Mouse (Mus musculus): ENCODE data around the gene Asb16. TPM values are rescaled to one million over a fixed set of nuclear protein-coding genes. Genes with fewer than 3 reads are reported as not detected.

The Asb16 gene
- polyA plus RNA-seq, 1 experiment from 2014 or later = not detected

DNA sequence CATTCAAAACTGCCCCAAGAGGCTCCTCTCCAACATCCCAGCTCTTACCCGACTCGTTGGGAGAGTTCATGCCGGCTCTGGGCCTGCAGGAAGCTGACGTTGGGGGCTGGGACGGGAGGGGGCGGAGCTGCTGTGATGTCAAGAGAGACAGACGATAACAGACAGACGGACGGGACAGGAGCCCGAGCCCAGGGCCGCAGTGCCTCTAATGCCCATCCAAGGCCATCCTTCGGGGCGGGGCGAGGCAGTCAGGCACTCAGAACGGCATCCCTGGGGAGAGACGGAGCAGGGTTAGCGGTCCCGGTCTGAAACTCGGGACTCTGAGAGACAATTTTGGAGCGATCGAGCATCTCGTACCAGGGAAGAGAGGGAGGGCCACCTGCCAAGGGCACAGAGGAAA is 43.9 kb upstream of the Asb16 start:
- no peak for ATAC-seq (ENCODE audit: insufficient number of reproducible peaks, insufficient read depth, low FRiP score, low read depth)
- H3K27ac ChIP-seq (ENCODE audit: low read length) = no peak overlapping the region
- peak overlapping the region; percentile 22 for H3K4me2 ChIP-seq (replicated peaks; ENCODE audit: low read depth, low read length)
- 19% methylated on average over 22 of the region's 22 CpGs for WGBS
- no peak overlapping the region for H3K9ac ChIP-seq (replicated peaks; ENCODE audit: low read depth, low read length)
- H3K27me3 ChIP-seq (ENCODE audit: control insufficient read depth, insufficient read depth, low read length) = no peaks in the 10 kb centered on the region
- peaks cover 65% of the 10 kb centered on the region for H3K4me1 ChIP-seq (ENCODE audit: control insufficient read depth, insufficient read depth, low read length)
- H3K4me3 ChIP-seq (ENCODE audit: low read depth, low read length) = no peak overlapping the region
- H3K9me3 ChIP-seq (ENCODE audit: control insufficient read depth, low read depth, low read length) = no peaks in the 10 kb centered on the region
- no peaks in the 10 kb centered on the region for H3K36me3 ChIP-seq (ENCODE audit: control insufficient read depth, insufficient read depth, low read length)

DNA sequence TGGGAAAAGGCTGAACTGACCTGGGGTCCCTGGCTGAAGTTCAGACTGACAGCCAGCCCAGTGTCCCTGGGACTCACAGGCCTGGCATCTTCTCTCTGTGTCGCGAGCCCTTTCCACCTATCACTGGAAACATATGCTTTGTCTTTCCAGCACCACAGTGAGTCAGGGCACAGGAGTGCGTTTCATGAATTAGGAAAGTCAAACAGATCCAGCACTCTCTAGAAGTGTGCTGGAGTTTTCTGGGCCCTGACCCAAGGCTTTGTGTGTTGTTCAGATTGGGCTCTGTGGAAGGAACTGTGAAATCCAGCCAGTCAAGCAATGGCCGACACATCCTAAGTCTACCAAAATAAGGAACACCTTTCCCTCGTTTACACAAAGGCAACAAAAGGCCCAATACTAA is 43.3 kb upstream of the Asb16 start:
- H3K4me3 ChIP-seq (ENCODE audit: low read depth, low read length) = no peak overlapping the region

DNA sequence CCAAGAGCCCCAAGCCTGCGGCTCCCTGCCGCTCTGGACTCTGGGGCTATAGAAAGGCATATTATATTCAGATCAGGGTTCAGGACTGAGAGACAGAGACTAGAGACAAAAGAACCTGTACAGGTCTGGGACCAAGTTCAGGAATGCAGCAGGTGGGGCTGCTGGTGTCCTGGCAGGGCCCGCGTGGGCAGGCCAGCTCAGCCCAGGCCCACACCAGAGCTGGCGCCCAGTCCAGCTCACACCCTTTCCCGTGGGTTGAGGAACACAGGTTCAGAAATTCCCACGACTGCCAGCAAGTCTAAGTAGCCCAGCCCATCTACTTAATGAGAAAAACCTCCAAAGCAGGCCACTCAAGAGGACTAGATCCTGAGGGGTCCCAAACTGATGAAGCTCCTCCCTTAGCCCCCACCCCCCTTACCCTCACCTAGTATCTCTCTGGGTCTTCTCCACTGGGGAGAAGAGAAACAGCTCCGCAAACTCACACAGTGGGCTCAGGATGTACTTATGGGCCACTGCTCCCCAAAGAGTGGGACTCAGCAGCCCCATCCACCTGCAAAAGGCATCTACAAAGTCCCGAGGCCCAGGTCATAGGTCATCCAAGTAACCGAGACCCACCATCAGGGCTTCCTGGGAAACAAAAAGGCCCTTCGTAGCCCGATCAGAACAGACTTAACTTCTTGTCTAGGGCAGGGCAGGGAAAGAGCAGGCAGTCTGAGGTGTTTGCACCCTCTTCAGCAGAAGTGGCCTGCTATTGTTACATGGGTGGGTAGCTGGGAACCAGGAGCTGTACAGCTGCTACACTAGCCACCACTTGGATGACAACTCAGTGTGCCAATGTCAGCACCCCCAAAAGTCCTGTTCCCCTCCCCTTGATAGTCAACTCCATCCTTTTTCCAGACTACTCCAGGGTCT is 42.2 kb upstream of the Asb16 start:
- Histone ChIP-seq H3K4me2 (replicated peaks; ENCODE audit: low read depth, low read length) (no peak overlapping the region), H3K4me3 (ENCODE audit: low read depth, low read length) (no peak overlapping the region), H3K9me3 (ENCODE audit: control insufficient read depth, low read depth, low read length) (no peaks in the 10 kb centered on the region), H3K4me1 (ENCODE audit: control insufficient read depth, insufficient read depth, low read length) (peaks cover 56% of the 10 kb centered on the region), H3K27ac (ENCODE audit: low read length) (no peak overlapping the region; the same call in 1 of the 2 replicates), H3K9ac (replicated peaks; ENCODE audit: low read depth, low read length) (no peak overlapping the region), H3K36me3 (ENCODE audit: control insufficient read depth, insufficient read depth, low read length) (no peaks in the 10 kb centered on the region), H3K27me3 (ENCODE audit: control insufficient read depth, insufficient read depth, low read length) (no peaks in the 10 kb centered on the region)
- 73% methylated on average over 12 of the region's 12 CpGs for WGBS
- ATAC-seq (ENCODE audit: insufficient number of reproducible peaks, insufficient read depth, low FRiP score, low read depth) = no peak

More for the DNA sequence above, 43.3 kb upstream of the Asb16 start:
- WGBS = 45% methylated on average over 5 of the region's 5 CpGs
- H3K9ac ChIP-seq (replicated peaks; ENCODE audit: low read depth, low read length) = no peak overlapping the region
- H3K27me3 ChIP-seq (ENCODE audit: control insufficient read depth, insufficient read depth, low read length) = no peaks in the 10 kb centered on the region
- H3K9me3 ChIP-seq (ENCODE audit: control insufficient read depth, low read depth, low read length) = no peaks in the 10 kb centered on the region
- H3K27ac ChIP-seq (ENCODE audit: low read length) = no peak overlapping the region
- no peaks in the 10 kb centered on the region for H3K36me3 ChIP-seq (ENCODE audit: control insufficient read depth, insufficient read depth, low read length)
- no peak for ATAC-seq (ENCODE audit: insufficient number of reproducible peaks, insufficient read depth, low FRiP score, low read depth)
- H3K4me1 ChIP-seq (ENCODE audit: control insufficient read depth, insufficient read depth, low read length) = peaks cover 60% of the 10 kb centered on the region
- H3K4me2 ChIP-seq (replicated peaks; ENCODE audit: low read depth, low read length) = no peak overlapping the region

DNA sequence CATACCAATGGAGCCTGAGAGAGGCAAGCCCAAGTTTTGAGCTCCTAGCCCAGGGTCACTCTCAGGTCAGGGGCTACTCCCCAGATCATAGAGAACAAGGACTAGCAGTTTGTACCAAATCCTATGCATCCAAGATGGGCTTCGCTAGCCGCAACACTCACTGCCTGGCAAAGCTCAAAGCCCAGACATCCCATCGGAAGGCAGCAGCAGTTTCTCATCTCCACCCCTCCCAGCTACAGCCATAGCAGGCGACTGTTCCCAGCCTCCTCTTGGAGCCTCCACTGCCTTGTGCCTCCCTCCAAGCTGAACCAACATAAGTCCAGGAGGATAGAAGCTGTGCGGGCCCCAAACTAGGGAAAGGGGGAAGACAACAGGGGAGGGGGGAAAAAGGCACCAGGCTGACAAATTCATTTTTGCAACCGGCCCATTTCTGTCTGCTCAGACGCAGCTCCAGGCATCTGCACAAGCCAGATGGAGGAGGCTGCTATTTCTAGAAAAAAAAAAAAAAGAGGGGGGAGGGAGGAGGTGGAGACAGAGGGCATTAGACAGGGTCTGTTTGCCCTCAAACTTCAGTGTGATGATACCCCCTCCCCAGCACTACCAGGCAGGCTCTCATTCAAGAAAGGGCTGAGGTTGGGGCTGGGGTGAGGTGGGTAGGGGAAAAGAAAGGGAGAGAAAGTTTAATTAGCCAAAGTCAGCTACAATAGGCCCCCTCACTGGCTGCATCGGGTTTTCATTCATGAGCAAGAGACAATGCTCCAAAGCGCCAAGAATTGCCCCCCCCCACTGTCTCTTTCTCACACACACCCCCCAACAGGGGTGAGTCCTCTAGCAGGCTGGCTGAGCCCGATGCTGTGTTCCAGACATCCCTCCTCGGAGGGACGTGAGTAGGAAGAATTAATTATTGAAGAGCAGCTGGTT is 41.0 kb upstream of the Asb16 start:
- H3K4me2 ChIP-seq (replicated peaks; ENCODE audit: low read depth, low read length) = peak overlapping the region; percentile 88
- H3K9me3 ChIP-seq (ENCODE audit: control insufficient read depth, low read depth, low read length) = no peaks in the 10 kb centered on the region
- 16% methylated on average over 12 of the region's 12 CpGs for WGBS
- H3K4me3 ChIP-seq (ENCODE audit: low read depth, low read length) = peak overlapping the region; percentile 92
- H3K9ac ChIP-seq (replicated peaks; ENCODE audit: low read depth, low read length) = no peak overlapping the region
- ATAC-seq (ENCODE audit: insufficient number of reproducible peaks, insufficient read depth, low FRiP score, low read depth) = no peak
- H3K27me3 ChIP-seq (ENCODE audit: control insufficient read depth, insufficient read depth, low read length) = no peaks in the 10 kb centered on the region
- no peaks in the 10 kb centered on the region for H3K36me3 ChIP-seq (ENCODE audit: control insufficient read depth, insufficient read depth, low read length)
- peaks cover 56% of the 10 kb centered on the region for H3K4me1 ChIP-seq (ENCODE audit: control insufficient read depth, insufficient read depth, low read length)
- peak overlapping the region; percentile 29 for H3K27ac ChIP-seq (ENCODE audit: low read length)

DNA sequence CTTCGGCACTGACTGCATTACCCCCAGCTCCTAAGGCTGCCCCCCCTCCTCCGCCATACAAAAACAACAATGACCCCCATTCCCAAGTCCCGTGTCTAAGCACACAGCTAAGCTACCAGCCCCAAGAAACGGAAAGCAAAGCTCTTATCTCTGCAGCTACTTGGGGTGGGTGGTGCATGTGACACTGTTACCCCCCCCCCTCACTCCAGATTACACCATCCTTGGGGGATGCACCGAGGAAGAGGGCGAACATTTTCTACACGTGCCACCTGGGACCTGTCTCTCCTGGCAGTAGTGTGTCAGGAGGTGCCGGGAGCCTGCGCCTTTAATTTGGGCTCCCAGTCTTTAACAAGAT is 40.4 kb upstream of the Asb16 start:
- H3K36me3 ChIP-seq (ENCODE audit: control insufficient read depth, insufficient read depth, low read length) = no peaks in the 10 kb centered on the region
- H3K9ac ChIP-seq (replicated peaks; ENCODE audit: low read depth, low read length) = no peak overlapping the region
- 23% methylated on average over 9 of the region's 9 CpGs for WGBS
- peak overlapping the region; percentile 88 for H3K4me2 ChIP-seq (replicated peaks; ENCODE audit: low read depth, low read length)
- no peaks in the 10 kb centered on the region for H3K27me3 ChIP-seq (ENCODE audit: control insufficient read depth, insufficient read depth, low read length)
- H3K9me3 ChIP-seq (ENCODE audit: control insufficient read depth, low read depth, low read length) = no peaks in the 10 kb centered on the region
- no peak for ATAC-seq (ENCODE audit: insufficient number of reproducible peaks, insufficient read depth, low FRiP score, low read depth)
- peak overlapping the region; percentile 29 for H3K27ac ChIP-seq (ENCODE audit: low read length)
- peaks cover 51% of the 10 kb centered on the region for H3K4me1 ChIP-seq (ENCODE audit: control insufficient read depth, insufficient read depth, low read length)
- H3K4me3 ChIP-seq (ENCODE audit: low read depth, low read length) = peak overlapping the region; percentile 92

DNA sequence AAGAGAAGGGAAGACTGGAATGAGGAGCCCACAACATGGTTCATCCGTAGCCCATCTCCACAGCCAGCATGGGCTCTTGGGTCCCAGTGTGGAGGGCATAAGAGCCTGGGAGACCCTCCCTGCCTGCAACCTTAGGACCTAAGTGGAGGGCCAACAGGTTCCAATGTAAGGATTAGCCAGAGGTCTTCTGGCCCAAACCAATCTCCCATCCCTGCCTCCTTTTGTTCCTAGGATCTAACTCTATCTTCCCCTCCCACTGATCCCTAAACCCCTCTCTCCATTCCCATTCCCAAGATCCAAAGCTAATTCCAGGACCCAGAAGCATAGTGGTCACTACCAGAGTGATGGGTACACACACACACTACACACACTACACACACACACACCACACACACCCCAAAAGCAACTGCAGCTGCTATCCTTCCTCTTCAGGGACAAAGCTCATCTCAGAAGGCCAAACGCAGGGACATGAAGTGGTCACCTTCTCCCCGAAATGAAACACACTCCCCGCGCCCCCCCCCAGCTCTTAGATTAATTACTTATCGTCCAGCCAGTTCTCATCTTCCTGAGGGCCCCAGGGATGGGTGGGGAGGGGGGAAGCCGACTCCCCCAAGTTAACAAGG is 39.8 kb upstream of the Asb16 start:
- Histone ChIP-seq H3K4me2 (replicated peaks; ENCODE audit: low read depth, low read length) (peak overlapping the region; percentile 88), H3K4me1 (ENCODE audit: control insufficient read depth, insufficient read depth, low read length) (peaks cover 51% of the 10 kb centered on the region), H3K4me3 (ENCODE audit: low read depth, low read length) (peak overlapping the region; percentile 92), H3K27me3 (ENCODE audit: control insufficient read depth, insufficient read depth, low read length) (no peaks in the 10 kb centered on the region), H3K36me3 (ENCODE audit: control insufficient read depth, insufficient read depth, low read length) (no peaks in the 10 kb centered on the region), H3K27ac (ENCODE audit: low read length) (peak overlapping the region; percentile 29), H3K9ac (replicated peaks; ENCODE audit: low read depth, low read length) (peak overlapping the region; percentile 81; the same call in 1 of the 2 replicates), H3K9me3 (ENCODE audit: control insufficient read depth, low read depth, low read length) (no peaks in the 10 kb centered on the region)
- 14% methylated on average over 7 of the region's 7 CpGs for WGBS
- no peak for ATAC-seq (ENCODE audit: insufficient number of reproducible peaks, insufficient read depth, low FRiP score, low read depth)

DNA sequence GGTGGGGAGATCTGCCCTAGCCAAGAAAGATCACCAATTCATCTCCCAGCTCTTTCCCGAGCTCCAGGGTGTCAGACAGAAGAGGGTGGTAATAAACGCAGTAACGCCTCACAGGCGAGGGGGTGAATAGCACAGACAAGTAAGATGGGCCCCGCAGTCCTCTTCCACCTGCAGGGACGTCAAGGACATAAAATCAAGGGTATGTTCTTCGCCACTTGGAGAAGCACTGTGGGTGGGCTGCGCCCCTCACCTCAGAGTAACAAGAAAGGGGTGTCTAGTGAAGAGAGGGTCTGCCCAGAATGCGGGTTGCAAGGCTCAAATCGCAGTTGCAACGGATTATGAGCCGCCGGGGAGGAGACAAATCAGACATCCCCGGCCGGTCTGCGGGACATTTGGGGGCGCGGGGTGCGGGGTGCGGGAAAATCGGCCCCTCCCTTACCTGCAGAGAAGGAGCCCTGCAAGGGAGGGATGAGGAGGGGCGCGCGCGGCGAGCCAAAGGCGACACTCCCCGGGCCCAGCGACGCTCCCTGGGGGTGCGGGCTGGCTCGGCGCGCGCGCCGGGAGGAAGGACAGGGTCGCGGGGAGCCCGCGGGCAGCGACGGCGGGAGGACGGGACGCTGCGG is 39.1 kb upstream of the Asb16 start:
- H3K27ac ChIP-seq (ENCODE audit: low read length) = peak overlapping the region; percentile 80
- H3K9ac ChIP-seq (replicated peaks; ENCODE audit: low read depth, low read length) = peak overlapping the region; percentile 81
- peak overlapping the region; percentile 92 for H3K4me3 ChIP-seq (ENCODE audit: low read depth, low read length)
- WGBS = under 1% methylated on average over 27 of the region's 47 CpGs
- H3K9me3 ChIP-seq (ENCODE audit: control insufficient read depth, low read depth, low read length) = no peaks in the 10 kb centered on the region
- H3K4me2 ChIP-seq (replicated peaks; ENCODE audit: low read depth, low read length) = peak overlapping the region; percentile 88
- ATAC-seq (ENCODE audit: insufficient number of reproducible peaks, insufficient read depth, low FRiP score, low read depth) = peak; percentile 14; the same call in 1 of the 2 replicates
- peaks cover 45% of the 10 kb centered on the region for H3K4me1 ChIP-seq (ENCODE audit: control insufficient read depth, insufficient read depth, low read length)
- H3K27me3 ChIP-seq (ENCODE audit: control insufficient read depth, insufficient read depth, low read length) = no peaks in the 10 kb centered on the region
- no peaks in the 10 kb centered on the region for H3K36me3 ChIP-seq (ENCODE audit: control insufficient read depth, insufficient read depth, low read length)
